In the genomic region with DNA sequence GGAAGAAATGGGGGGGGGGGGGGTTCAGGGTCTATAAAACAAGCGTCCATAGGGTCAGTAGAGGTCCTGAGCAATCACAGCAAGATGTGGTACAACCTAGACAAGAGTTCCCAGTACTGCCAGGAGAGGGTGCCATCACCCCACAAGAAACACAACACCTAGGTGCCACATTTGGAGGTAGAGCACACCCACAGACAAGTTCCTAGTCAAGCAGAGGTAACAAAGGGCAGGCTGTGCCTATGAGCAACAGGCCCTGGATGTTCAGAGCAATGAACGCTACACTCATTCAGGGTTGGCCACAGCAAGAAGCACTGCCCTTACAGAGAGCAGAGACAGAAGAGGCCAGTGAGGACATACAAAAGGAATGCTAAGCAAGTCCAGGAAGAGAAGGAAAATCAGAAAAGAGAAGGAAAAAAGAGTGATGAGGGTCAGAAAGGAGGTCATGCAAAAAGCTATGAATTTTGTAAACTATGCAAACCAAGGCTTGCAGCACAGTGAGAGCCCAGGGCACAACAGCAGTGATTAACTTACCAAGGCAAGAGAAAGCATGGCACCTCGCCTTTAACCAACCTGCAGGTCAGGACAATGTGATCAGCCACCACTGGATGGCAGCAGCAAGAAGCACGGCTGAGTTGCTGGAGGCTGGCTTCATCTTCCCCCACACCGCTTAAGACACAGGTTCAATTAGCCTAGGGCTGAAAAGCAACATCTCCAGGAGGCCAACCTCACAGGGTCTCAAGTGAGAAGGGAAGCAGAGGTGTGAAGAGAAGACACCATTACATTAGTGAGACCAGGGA, we compare ENCODE assay signal across 8 mouse cellular contexts. TPM values are rescaled to one million over a fixed set of nuclear protein-coding genes. Genes with fewer than 3 reads are reported as not detected.
DNase-seq lines count a peak whose midpoint lies in the region; ATAC-seq and TF ChIP-seq lines count a peak whose summit lies in the region.

No protein-coding gene starts in this region.

- no peaks in the 10 kb centered on the region for H3K9me3 ChIP-seq in heart, postnatal 0 days (replicated peaks; ENCODE audit: control insufficient read depth, low read length)
- no peaks in the 10 kb centered on the region for H3K9me3 ChIP-seq in liver, embryonic 15.5 days (replicated peaks)
- H3K9me3 ChIP-seq in neural tube, embryonic 14.5 days (ENCODE audit: control insufficient read depth, low read length), result no peaks in the 10 kb centered on the region

- TF ChIP-seq CTCF in heart, postnatal 0 days (IDR thresholded peaks at IDR 0.05; ENCODE audit: low read depth), result peak; percentile 90

- peaks cover 69% of the 10 kb centered on the region for H3K36me3 ChIP-seq in heart, postnatal 0 days (replicated peaks; ENCODE audit: control insufficient read depth, insufficient read depth, low read length)
- H3K36me3 ChIP-seq in liver, embryonic 15.5 days (replicated peaks), result peaks cover 93% of the 10 kb centered on the region
- H3K36me3 ChIP-seq in neural tube, embryonic 14.5 days (ENCODE audit: control insufficient read depth, insufficient read depth, low read length), result peaks cover 26% of the 10 kb centered on the region

- no peaks in the 10 kb centered on the region for H3K4me1 ChIP-seq in heart, postnatal 0 days (ENCODE audit: control insufficient read depth, insufficient read depth)
- no peaks in the 10 kb centered on the region for H3K4me1 ChIP-seq in liver, embryonic 15.5 days (replicated peaks)
- H3K4me1 ChIP-seq in neural tube, embryonic 14.5 days (ENCODE audit: control insufficient read depth, insufficient read depth, low read length), result no peaks in the 10 kb centered on the region

- no peak overlapping the region for H3K9ac ChIP-seq in heart, postnatal 0 days (replicated peaks; ENCODE audit: low read depth, low read length)
- no peak overlapping the region for H3K9ac ChIP-seq in liver, embryonic 15.5 days
- H3K9ac ChIP-seq in neural tube, embryonic 14.5 days (replicated peaks; ENCODE audit: low read depth, low read length), result no peak overlapping the region

- no peak for TF ChIP-seq EP300 in heart, postnatal 0 days (IDR thresholded peaks at IDR 0.05; ENCODE audit: low read depth)

- peak; percentile 92 for DNase-seq in brain, adult 2 months (ENCODE audit: low read depth, low spot score)
- peak; percentile 75 for DNase-seq in heart, postnatal 0 days (ENCODE audit: low spot score)
- DNase-seq in kidney, postnatal 25 days, result peak; percentile 81 to 84
- peak; percentile 26 for DNase-seq in telencephalon, adult 2 months (ENCODE audit: low read depth, low spot score)

- ATAC-seq in CD4-positive, CD25-positive, alpha-beta regulatory T cell, adult 4 months, result peak; percentile 90
- ATAC-seq in erythroid progenitor cell, adult 5-6 weeks (replicated peaks; ENCODE audit: low FRiP score, poor library complexity, severe bottlenecking), result peak; percentile 64; the same call in 1 of the 2 replicates
- ATAC-seq in heart, postnatal 0 days (ENCODE audit: insufficient read depth, low read depth), result peak; percentile 81
- peak; percentile 61; the same call in 1 of the 2 replicates for ATAC-seq in liver, embryonic 15.5 days (ENCODE audit: insufficient read depth)
- peak; percentile 77 for ATAC-seq in neural tube, embryonic 14.5 days (ENCODE audit: low read depth)

- no peak overlapping the region for H3K27ac ChIP-seq in heart, postnatal 0 days (ENCODE audit: low read depth)
- no peak overlapping the region for H3K27ac ChIP-seq in liver, embryonic 15.5 days (replicated peaks)
- no peak overlapping the region for H3K27ac ChIP-seq in neural tube, embryonic 14.5 days (ENCODE audit: low read depth, low read length)

- WGBS in heart, postnatal 0 days, result 41% methylated on average over 5 of the region's 5 CpGs
- 51% methylated on average over 5 of the region's 5 CpGs for WGBS in liver, embryonic 15.5 days (ENCODE audit: insufficient replicate concordance)
- WGBS in neural tube, embryonic 14.5 days, result 37% methylated on average over 5 of the region's 5 CpGs

- H3K4me2 ChIP-seq in heart, postnatal 0 days (ENCODE audit: low read depth, low read length), result no peak overlapping the region
- H3K4me2 ChIP-seq in liver, embryonic 15.5 days, result no peak overlapping the region
- H3K4me2 ChIP-seq in neural tube, embryonic 14.5 days (ENCODE audit: low read depth, low read length), result no peak overlapping the region

- H3K27me3 ChIP-seq in heart, postnatal 0 days (ENCODE audit: control insufficient read depth, insufficient read depth, low read length), result no peaks in the 10 kb centered on the region
- H3K27me3 ChIP-seq in liver, embryonic 15.5 days, result no peaks in the 10 kb centered on the region
- H3K27me3 ChIP-seq in neural tube, embryonic 14.5 days (ENCODE audit: control insufficient read depth, insufficient read depth, low read length), result no peaks in the 10 kb centered on the region

- no peak overlapping the region for H3K4me3 ChIP-seq in heart, postnatal 0 days (ENCODE audit: low read depth, low read length)
- no peak overlapping the region for H3K4me3 ChIP-seq in liver, embryonic 15.5 days (replicated peaks)
- H3K4me3 ChIP-seq in neural tube, embryonic 14.5 days (ENCODE audit: low read depth, low read length), result no peak overlapping the region

RNA-seq across cellular contexts. Expression of a gene that starts 59.4 kb away (rescaled TPM):
- 1 to 10 TPM; 3.5 to 6.7 TPM for polyA plus RNA-seq in CD4-positive, CD25-positive, alpha-beta regulatory T cell, adult 4 months (2017; shearing (Covaris generic))
- total RNA-seq in erythroid progenitor cell, adult 5-6 weeks (2015; ENCODE audit: low replicate concordance), result 51.6 and 57.3 TPM in 2 replicates
- total RNA-seq in erythroid progenitor cell, adult 5-6 weeks (2017; ENCODE audit: low replicate concordance), result 84.2 and 117 TPM in 2 replicates
- total RNA-seq in heart, postnatal 0 days (2014; rRNA removed; ENCODE audit: low replicate concordance), result 4.4 and 5.9 TPM in 2 replicates
- 1.8 TPM in 2 replicates for polyA plus RNA-seq in heart, postnatal 0 days (2015; fragmentation: Nextera tagmentation; extraction: Ambion mirVana)
- 1.7 and 1.9 TPM in 2 replicates for polyA plus RNA-seq in liver, embryonic 15.5 days (2015; fragmentation: Nextera tagmentation; extraction: Ambion mirVana)
- 6.6 TPM in 2 replicates for polyA plus RNA-seq in neural tube, embryonic 14.5 days (2014; fragmentation: Nextera tagmentation; extraction: Ambion mirVana)

Comparison
In these comparisons a context has a peak if more than half of its experiments do, and no peak if none do; other contexts are left out.
1. DNase-seq: peak in every context shown above with its lines; median percentile 92 in brain, adult 2 months; 82 in kidney, postnatal 25 days; 75 in heart, postnatal 0 days; 26 in telencephalon, adult 2 months.